Mouse (Mus musculus) mouse trophoblast stem cell (cell line): ENCODE measurements around the gene Nek11.

Experiments
- in situ Hi-C, 2 experiments: fragments of 300-500 bp; cut with MseI, MboI; formaldehyde crosslinking; loops; 2 replicates in 1 of 2; 3 replicates in 1 of 2; pipeline ENCODE4 v1.15.1; 2025

Gene Nek11

GRCm38 (mm10) chr9:105313250-105313649 lies 82.1 kb downstream of the Nek11 start:
- in situ Hi-C loops = no loop called here

GRCm38 (mm10) chr9:105312686-105313085 lies 82.6 kb downstream of the Nek11 start:
- in situ Hi-C loops = no loop called here

- in situ Hi-C loops = no loop called here
These were observed 85.6 kb downstream of the Nek11 start for GRCm38 (mm10) chr9:105309553-105310281.

- in situ Hi-C loops = no loop called here
These were observed 89.3 kb downstream of the Nek11 start for GRCm38 (mm10) chr9:105306042-105306441.

- in situ Hi-C loops = no loop called here
These were observed 93.1 kb downstream of the Nek11 start for GRCm38 (mm10) chr9:105302230-105302629.

GRCm38 (mm10) chr9:105301396-105301795 lies 93.9 kb downstream of the Nek11 start:
- in situ Hi-C loops = no loop called here

GRCm38 (mm10) chr9:105300738-105301325 lies 94.5 kb downstream of the Nek11 start:
- in situ Hi-C loops = no loop called here

GRCm38 (mm10) chr9:105284670-105285069 lies 110.7 kb downstream of the Nek11 start:
- in situ Hi-C loops = no loop called here

GRCm38 (mm10) chr9:105282725-105283124 lies 112.6 kb downstream of the Nek11 start:
- in situ Hi-C loops = no loop called here

GRCm38 (mm10) chr9:105274925-105275324 lies 120.4 kb downstream of the Nek11 start:
- in situ Hi-C loops = no loop called here

- in situ Hi-C loops = no loop called here
These were observed 121.0 kb downstream of the Nek11 start for GRCm38 (mm10) chr9:105274286-105274685.

GRCm38 (mm10) chr9:105272241-105272640 lies 123.1 kb downstream of the Nek11 start:
- in situ Hi-C loops = no loop called here

- in situ Hi-C loops = no loop called here
These were observed 132.2 kb downstream of the Nek11 start for GRCm38 (mm10) chr9:105263140-105263539.

GRCm38 (mm10) chr9:105257668-105258067 lies 137.7 kb downstream of the Nek11 start:
- in situ Hi-C loops = no loop called here

GRCm38 (mm10) chr9:105254076-105254475 lies 141.2 kb downstream of the Nek11 start:
- in situ Hi-C loops = no loop called here

GRCm38 (mm10) chr9:105252349-105253041 lies 142.8 kb downstream of the Nek11 start:
- in situ Hi-C loops = no loop called here

- in situ Hi-C loops = no loop called here
These were observed 144.1 kb downstream of the Nek11 start for GRCm38 (mm10) chr9:105251256-105251655.

- in situ Hi-C loops = no loop called here
These were observed 151.3 kb downstream of the Nek11 start for GRCm38 (mm10) chr9:105244024-105244423.

- in situ Hi-C loops = no loop called here
These were observed 180.9 kb downstream of the Nek11 start for GRCm38 (mm10) chr9:105214434-105214833.

GRCm38 (mm10) chr9:105200305-105200704 lies 195.0 kb downstream of the Nek11 start:
- in situ Hi-C loops = no loop called here

GRCm38 (mm10) chr9:105186725-105187124 lies 208.6 kb downstream of the Nek11 start:
- in situ Hi-C loops = no loop called here

GRCm38 (mm10) chr9:105182392-105182791 lies 212.9 kb downstream of the Nek11 start:
- in situ Hi-C loops = no loop called here

GRCm38 (mm10) chr9:105144992-105145391 lies 250.3 kb downstream of the Nek11 start, which contains the start of gene 1700080E11Rik:
1700080E11Rik (minus strand) TSS chr9:105145092.
- in situ Hi-C loops = no loop called here
